Mouse (Mus musculus) cerebellum, adult 2 months (tissue): ENCODE results near the gene Xpnpep2.

ENCODE experiments used
- CTCF ChIP-seq: fragments of 200-500 bp; IDR thresholded peaks from 2 replicates; pipeline ENCODE4 v1.5.1; 2011; ENCODE audit warnings: low read depth, mild to moderate bottlenecking, control low read depth, low read length, moderate library complexity, borderline replicate concordance; ENCODE audit not compliant: insufficient read depth
- POLR2A ChIP-seq: fragments of 200-500 bp; IDR thresholded peaks from 2 replicates; pipeline ENCODE4 v1.6.1; 2011; ENCODE audit warnings: low read length, control low read depth, borderline replicate concordance; ENCODE audit not compliant: insufficient read depth

DNA sequence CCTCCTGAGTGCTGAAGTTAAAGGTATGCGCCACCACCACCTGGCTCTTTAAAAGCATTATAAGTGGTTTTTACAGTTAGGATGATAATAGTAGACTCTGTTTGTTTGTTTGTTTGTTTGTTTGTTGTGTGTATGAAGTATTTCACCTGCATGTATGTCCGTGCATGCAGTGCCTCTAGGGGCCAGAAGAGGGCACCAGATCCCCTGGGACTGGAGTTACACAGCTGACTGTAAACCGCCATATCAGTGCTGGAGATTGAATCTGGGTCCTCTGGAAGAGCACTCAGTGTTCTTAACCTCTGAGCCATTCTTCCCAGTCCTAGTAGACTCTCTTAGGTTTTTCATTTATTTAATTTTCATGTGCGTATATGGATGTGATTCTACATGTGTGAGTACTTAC lies 13.9 kb upstream of the Xpnpep2 start:
- TF ChIP-seq CTCF = peak; percentile 28; the same call in 1 of the 2 replicates
- no peak for TF ChIP-seq POLR2A
